Mouse (Mus musculus): ENCODE results near the gene Clic6.

The Clic6 gene

DNA sequence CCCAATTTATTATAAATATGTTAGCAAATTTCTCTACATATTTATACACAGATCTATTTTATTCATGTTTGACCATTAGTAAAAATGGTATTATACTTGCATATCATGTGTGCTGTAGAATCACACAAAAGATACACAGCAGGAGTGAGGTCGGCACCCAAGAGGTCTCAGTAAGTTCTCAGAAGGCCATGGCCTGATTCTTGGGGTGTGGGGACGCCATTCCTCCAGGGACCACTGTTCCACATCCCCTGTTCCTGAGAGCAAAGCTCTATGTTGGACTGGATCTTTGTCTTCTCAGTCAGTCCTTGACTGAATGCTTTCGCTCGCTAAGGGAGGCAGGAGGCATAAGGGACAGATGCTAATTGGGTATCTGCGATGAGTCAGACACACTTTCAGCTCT, at the start of gene Clic6:
Gene Clic6, plus strand, starts transcription at position 301 of the 400 bp plus-strand sequence.
- DNase-seq: no peak

DNA sequence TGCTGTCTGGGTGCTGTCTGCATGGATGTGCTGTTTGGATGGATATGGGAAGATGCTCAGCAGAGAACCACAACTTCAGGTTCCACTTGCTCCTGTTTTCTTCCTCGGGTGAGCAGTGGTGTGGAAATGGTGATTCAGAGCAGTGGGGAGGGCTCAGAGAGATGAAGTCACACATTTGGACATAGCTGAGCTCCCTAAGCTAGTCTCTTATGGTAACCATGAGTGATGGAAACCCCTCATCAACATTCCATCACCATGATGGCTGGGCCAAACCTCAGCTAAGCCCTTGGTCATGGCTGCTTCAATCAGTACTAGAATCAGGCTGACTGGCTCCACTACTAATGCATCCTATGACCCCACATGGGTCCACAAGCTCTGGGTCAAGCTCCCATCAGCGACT, 45.8 kb upstream of the Clic6 start:
- no peak for DNase-seq

DNA sequence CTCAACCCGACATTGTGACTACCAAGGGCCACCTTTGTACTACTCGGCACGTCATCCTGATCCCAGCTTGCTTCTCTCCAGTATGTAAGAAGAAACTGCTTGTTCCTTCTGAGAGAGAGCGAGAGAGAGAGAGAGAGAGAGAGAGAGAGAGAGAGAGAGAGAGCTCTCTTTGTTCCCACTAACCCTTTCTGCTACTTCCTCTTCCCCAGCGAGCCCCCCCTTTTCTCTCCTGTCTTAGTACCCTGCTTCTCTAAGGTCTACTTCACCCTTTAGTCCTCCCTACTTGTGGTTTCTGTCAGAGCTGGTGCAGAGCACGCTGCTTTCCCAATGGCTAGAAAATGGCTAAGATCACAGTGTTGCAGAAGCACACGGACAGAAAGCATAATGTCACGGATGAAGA, 45.3 kb upstream of the Clic6 start:
- DNase-seq: no peak

DNA sequence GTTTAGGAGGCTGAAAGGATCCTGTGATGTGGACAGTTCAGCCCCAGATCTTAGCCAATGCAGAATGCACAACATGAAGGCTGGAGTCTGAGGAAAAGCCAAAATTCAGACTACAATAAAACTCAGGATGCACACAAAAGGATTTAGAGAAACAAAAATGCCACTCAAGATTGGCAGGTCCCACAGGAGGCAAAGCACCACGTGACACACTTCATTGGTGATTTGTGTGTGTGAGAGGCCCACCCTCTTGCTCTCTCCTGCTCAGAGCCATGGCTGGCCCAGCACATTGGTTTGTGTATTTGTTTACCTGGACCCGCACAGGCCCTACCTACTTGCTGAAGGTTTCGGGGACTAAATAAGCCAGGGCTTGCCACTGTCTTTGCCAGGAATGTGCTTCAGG, 44.3 kb upstream of the Clic6 start:
- no peak for DNase-seq

DNA sequence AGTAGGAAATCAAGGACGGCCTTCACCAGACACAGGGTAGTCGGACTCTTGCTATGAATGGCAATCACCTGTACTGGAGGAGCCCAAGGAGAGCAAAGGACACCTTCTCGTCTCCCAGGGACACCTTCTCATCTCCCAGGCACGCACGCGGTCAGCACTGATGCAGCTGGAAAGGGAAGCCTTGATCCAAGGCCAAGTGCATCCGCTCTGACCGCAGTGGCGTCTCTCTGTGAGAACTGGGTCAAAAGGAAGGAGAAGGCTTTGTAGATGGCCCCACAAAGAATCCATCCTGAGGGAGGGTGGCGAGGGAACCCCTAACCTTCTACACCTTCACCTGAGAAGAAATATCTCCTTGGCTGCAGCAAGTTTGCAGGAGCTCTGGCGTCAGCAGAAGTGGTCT, 43.4 kb upstream of the Clic6 start:
- no peak for DNase-seq

DNA sequence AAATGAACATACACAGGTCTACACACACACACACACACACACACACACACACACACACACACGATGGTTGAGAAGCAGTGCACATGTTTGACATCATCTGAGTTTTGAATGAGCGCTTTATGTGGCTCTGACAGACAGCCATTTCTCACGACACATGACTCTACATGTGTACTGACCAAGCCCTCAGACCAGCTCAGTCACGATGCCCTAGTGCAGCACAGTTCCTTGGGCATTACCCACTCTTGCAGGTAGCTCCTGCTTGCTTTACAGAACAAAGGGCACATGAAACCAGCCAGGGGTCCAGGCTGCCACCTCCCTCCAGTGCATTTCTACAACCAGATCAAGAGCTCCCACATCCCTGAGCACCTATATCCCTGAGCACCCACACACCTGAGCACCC, 42.6 kb upstream of the Clic6 start:
- DNase-seq: no peak

DNA sequence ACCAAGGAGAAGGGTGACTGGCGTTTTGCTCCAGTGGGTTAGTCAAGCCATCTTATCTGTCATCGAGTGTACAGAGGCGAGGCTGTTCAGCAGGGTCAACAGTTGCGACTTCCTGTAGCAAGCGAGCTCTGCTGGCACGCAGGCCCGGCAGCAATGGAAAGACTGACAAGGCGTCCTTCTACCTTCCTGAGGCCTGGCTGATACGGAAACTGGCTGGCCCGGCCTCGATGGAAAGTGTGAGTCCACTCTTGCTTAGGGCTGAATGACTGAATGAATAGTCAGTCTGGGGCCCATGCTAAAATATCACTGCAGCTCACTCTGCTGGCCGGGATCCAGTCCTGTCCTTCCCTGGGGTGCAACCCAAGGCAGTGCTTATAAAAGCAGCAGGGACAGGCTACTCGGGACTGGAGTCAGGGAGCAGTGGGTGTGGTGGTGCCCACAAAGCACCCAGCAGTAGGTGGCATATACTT, 41.9 kb upstream of the Clic6 start:
- no peak for DNase-seq

DNA sequence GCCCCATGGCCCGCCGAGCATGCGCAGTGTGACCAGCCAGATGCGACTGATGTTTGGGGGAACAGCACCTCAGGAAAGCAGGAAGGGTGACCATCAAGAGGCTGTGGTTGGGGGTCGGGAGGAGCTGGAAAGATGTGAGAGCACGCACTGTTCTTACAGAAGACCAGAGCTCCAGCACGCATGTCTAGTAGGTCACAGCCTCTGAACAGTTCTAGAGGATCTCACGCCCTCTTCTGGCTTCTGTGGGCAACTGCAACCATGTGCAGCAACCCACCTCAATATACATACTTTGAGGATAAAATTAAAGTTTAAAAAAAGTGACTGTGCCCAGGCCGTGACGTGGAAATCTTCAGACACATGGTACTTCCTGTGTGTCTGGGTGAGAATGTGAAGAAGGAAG, 40.2 kb upstream of the Clic6 start:
- no peak for DNase-seq

DNA sequence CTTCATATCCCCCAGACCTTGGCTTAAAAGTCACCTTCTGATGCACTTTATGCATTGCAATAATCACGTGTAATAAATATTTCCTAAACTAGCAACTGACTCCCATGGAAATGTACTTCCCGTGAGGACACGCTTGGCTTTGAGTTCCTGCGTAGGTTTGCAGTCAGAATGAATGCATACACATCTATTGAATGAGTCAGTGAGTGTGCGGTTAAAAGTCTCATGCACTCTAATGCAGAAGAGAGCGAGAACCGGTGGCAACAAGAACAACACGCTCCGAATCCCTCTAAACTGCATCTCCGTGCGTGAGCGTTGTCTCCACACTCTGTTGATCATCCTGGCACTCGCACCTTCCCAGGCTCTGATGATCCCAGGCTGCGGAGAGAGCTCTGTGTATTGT, 36.5 kb upstream of the Clic6 start:
- DNase-seq: no peak

DNA sequence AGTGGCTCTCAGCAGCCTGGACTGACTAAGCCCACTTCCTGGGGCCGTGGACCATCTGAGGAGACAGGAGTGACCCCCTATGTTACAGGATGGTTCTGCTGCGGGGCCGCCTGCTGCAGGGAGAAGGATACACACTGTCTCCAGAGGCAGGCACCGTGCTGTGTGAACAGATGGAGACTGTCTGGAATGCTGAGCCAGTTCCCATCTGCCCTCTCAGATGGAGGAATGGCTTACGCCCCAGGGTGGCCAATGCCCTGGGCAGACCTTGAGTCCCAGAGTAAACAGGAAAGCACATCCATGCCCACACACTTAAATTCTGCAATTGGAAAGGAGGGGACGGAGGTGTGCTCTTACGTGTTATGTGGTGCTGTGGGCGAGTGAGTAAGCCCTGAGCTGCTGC, 35.2 kb upstream of the Clic6 start:
- peak; percentile 46 for DNase-seq

DNA sequence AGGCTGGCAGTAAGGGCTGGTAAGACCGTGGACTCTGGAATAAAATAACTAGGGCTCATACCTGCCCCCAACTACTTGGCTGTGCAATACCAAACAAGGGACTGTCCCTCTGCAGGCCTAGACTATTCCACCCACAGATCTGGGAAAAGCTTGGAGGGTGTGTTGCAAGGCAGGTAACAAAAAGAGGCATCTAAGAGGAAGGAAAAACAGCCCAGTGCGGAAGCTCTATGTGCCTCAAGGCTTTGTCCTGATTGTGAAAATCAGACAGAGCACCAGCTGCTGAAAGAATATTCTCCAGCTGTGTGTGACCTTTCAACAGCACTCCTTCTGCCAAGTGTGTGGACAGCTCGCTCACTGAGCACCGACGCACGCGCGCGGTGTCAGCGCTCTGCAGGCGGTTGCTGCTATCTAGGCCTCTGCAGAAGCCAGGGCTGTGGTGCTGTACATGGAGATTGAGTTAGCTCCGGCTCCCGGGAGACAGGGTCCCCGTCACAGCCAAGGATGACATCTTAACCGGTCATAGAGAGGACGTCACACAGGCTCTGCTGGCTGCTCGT, 33.9 kb upstream of the Clic6 start:
- DNase-seq: no peak

DNA sequence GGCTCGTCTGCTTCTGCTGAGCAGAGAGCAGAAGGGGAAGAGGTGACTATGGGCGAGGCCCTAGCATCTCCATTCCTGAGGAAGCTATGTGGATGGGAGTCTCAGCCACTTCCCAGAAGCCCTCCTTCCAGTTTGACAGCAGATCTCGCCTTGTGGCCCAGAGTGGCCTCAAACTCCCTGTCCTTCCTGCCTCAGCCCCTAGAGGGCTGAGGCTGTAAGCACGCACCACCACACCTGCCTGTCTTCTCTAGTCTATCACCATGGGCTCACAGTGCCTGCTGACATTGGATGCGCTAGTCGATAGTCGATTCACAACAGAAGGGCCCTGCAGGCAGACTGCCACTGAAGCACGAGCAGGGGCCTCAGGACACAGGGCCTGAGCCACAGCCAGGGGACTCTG, 32.9 kb upstream of the Clic6 start:
- DNase-seq: no peak

DNA sequence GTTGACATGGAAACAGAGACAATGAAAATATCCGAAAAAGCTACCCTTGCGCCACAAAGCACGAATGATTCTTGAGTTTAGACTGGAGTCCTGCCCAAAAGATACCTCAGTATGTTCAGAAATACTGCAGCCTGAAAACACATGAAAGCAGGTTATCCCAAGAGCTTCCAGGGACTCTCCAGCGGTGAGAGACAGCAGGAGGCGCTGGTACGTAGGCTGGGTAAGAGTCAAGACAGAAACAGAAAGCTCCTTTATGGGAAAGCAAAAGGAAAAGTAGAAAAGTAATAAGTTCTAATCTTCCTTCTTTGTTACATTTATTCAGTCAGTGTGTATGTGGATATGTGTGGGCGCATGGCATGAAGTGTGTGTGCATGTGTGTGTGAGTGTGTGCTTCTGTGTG, 31.5 kb upstream of the Clic6 start:
- DNase-seq: no peak

DNA sequence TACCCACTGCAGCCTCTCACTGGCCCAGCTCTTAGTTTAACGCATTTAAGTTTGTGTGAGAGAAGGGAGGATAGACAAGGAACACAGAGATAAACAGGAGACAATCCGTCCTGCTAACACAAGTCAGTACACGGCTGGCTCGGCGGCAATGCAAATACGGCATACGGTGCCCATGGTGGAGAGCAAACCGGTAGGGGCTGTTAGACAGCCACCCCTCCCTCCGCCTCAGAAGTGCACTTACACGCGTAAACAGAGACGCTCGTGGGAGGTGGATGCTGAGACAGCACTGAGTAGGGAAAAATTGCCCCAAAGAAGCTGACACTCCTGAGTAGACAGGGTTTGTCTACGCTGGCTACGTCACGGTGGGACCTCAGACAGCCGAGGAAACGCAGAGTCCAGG, 31.0 kb upstream of the Clic6 start:
- no peak for DNase-seq

DNA sequence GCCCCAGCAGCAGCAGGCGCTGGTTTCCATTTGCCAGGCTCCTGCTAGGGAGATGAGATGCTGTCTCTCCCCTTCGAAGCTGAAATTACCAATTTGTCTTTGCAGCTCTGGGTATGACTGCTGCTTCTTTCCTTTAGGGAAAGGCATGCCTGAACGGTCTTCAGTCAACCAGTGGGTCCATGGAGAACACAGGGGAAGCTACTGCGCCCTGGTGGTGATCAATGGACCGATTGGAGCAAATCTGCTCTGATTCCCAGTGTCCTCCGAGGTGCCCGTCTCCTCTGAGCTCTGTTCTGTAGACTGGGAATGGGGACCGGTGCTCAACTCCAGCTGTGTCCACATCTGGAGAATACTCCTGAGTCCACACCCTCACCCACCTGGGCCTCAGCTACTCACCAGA, 30.0 kb upstream of the Clic6 start:
- no peak for DNase-seq

DNA sequence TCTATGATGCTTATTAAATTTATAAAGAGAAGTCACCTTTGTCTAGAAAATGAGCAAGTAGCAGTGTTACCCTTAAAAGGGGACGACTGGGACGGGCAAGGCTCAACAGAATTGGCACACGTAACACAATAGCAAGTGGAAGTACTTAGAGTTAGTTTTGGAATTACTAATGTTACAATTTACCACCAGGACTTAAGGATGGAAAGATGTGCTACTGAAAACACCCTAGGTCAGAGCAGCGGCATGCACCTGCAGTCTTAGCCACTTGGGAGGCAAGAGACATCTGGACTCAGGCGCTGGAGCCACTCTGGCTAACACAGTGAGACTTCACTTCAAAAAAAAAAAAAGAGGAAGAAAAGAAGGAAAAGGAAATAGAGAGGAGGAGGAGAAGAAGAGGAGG, 29.6 kb upstream of the Clic6 start:
- no peak for DNase-seq

DNA sequence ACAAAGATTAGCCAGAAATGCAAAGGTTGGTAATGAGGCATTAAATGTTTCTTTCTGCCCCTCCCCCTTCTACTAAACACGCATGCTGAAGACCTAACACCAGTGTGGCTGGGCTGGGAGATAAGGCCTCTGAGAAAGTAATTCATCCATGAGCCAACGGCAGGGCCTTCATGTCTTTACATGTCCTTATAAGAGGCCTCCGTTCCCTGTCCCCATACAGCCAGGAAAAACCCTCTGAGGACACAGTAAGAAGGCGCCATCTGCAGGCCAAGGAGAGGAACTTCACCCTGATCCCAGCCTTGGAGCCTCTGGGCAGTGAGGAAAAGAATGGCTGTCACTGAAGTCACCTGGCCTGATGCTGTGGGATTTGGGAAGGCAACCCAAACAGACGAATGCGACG, 27.9 kb upstream of the Clic6 start:
- peak; percentile 53 for DNase-seq

DNA sequence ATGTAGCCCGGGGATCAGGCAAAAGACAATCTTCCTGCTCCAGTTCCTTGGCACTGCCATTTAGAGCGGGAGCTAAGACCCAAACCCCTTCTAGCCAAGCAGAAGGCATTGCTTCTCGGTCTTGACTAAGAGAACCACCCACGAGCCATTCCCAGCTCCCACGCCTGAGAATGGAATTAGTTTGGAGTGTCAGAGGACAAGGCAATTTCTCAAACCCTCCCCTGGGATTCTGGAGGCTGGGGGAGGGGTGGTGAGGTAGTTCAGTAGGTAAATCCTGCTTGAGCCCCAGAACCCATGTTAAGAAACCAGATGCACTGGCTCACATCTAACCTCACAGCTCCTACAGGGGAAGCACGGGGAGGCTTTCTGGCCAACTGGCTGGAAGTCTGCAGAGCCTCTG, 24.1 kb upstream of the Clic6 start:
- no peak for DNase-seq

DNA sequence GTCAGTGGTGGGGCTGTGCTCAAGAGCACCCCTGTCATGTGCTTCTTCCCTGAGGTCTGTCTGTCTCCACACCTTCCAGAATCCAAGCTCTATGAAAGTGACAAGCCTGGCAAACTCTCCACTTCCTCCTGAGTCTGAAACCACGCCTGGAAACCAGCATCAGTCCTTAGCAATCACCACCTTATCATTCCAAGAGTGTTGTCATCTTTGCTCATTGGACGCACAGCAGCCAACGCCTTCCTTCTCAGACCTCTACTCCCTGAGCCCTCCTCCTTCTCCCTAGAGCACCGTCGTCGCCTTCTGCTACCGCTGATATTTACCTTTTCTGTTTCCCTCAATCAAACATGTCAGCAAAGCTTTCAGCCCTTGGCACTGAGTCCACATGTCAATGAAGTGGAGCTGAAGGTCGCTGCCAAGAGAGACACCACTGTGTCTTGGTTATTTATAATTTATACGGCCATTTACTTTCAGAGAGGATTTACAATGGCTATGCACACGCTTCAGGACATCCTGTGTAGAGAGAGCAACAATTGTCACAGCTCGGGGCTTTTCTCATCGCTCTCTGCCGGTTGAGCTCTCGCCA, 21.1 kb upstream of the Clic6 start:
- no peak for DNase-seq

DNA sequence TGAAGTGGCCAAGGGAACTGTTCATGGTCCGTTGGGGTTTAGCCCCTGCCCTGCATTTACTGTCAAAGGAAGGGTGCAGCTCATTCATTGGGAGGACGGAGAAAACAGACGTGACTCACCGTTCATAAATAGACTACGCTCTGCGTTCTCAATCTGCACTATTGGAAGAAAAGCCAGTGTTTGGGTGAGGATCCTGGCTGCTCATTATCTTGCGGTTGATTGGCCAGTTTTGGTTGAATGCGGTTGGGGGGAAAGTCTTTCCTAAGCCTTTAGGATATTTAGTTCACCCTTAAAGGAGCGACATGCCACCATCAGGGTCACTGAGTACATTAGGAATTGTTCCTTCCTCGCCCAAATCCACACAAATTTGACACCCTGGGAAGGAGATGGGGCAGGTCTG, 20.3 kb upstream of the Clic6 start:
- DNase-seq: no peak

DNA sequence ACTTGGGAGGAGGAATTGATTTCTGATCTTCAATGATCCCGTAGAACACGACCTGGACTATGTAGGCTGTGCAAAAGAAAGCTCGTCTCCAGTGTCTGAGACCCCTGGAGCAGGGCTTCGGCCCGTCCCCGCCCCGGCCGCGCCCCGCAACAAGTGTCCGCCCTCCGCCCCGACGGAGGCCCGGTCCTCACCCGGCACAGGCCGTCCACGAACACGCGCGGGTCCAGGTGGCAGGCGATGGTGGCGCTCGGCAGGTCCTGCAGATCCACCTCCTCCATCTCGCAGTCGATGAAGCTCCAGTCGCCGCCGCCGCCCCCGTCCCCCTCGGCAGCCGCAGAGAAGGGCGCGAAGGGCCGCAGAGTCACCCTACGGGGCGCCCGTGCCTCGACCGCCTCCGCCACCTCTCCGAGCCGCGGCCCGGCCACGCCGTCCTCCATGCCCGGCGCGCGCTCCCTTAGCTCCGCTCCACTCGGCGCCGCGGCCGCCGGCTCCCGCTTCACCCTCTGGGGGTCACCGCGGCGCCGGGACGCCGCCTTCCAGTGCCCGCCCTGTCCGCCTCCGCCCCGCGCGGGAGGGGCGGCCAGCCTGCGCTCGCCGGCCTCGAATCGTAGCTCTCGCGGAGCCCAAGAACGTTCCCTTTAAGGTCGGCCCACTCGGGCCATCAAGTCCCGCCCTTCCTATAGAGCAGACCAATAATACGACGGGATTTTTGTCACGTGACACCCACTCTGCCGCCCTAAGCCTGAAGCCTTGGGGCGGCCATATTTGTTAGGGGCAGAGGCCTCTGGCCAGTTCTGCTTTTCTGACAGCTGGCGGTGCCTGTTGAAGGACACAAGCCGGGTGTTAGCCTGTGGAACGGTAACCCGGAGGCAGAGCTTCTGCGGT, 19.7 kb upstream of the Clic6 start:
- peak; percentile 99 for DNase-seq

DNA sequence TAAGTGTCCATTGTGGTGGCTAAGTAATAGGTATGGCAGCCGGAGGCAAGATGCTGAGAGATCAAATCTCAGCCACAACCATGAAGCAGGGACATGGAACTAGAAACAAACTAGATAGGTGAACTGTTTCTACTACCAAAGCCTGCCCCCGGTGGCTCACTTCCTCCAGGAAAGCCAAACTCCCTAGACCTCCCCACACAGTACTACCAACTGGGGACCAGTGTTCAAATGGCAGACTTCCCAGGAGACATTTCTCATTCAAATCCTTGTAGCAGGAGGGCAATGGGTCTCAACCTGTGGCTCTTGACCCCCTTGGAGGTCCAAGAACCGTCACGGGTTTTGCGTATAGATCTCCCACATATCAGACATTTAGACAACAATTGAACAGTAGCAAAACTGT, 18.5 kb upstream of the Clic6 start:
- DNase-seq: no peak

DNA sequence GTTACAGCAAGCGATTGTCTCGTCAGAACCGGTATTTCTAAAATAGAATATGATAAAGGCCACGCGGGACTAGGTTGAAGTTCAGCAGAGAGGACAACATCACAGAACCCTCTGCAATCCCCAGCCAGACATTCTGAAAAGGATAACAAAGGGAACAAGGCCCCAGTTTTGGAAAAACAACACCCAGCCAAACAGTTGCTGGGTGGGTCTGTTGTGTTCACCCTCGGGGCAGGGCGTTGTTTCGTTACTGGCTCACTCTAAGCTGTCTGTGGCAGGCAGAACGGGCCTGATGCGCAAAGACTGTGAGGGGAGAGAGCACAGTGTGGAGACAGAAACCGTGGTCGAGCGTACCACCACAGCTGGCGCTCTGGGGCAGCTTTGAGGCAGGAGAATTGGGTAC, 17.1 kb upstream of the Clic6 start:
- no peak for DNase-seq

DNA sequence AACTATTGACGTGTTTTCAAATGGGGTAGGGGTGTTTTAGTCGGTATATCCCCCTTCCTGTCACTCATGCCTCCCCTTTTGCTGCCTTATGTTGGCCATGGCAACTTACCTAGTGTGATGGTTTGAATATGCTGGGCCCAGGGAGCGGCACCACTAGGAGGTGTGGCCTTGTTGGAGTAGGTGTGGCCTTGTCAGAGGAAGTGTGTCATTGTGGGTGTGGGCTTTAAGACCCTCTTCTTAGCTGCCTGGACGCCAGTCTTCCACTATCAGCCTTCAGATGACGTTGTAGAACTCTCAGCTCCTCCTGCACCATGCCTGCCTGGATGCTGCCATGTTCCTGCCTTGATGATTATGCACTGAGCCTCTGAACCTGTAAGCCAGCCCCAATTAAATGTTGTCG, 14.8 kb upstream of the Clic6 start, which contains the start of gene Rcan1:
Gene Rcan1, minus strand, starts transcription at position 162 of the 400 bp plus-strand sequence.
- DNase-seq: no peak
